Mouse (Mus musculus) heart, postnatal 0 days (tissue): ENCODE measurements at regions not wholly inside any gene's neighbourhood (a gene's known extent, or its start where the extent isn't known, plus 50 kb on each side); places are given as distances from the start of the nearest gene placed in this dataset.

Source experiments
- CTCF ChIP-seq: IDR thresholded peaks from 2 replicates; pipeline ENCODE4 v1.5.1; 2016; ENCODE audit warnings: antibody characterized with exemption, control low read depth, low read depth
- EP300 ChIP-seq: IDR thresholded peaks from 2 replicates; pipeline ENCODE4 v1.6.1; 2016; ENCODE audit warnings: antibody characterized with exemption, low read depth

DNA sequence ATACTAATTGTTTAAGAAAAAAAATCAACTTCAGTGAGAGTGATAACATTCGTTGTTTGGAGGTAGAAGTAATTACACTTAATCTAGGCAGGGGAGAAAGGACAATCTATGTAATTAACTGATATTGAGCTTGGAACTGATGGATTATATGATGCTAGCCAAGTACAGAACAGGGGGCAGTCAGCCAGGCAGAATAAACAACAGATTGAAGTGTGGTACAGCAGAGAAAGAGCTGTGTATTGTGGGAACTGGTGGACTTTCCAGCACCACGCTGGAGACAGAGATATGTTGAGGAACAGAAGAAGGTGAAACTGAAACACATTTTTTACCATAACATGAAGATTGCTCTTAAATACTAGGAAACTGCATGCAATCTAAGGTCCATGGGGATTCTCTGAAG lies 473.3 kb downstream of the Trim52 start:
- TF ChIP-seq EP300: no peak
- TF ChIP-seq CTCF: no peak
